Mouse (Mus musculus): ENCODE measurements around the gene Kmt2b.

Gene Kmt2b

GRCm38 (mm10) chr7:30600651-30601050 is 12.1 kb upstream of the Kmt2b start:
- no peak for DNase-seq (ENCODE audit: low read depth)

GRCm38 (mm10) chr7:30599933-30600353 is 11.4 kb upstream of the Kmt2b start:
- DNase-seq (ENCODE audit: low read depth) = peak; percentile 64

GRCm38 (mm10) chr7:30598786-30599185 is 10.3 kb upstream of the Kmt2b start, which contains the start of gene Zbtb32:
TSS of gene Zbtb32 (minus strand) at chr7:30598909.
- no peak for DNase-seq (ENCODE audit: low read depth)

- DNase-seq (ENCODE audit: low read depth) = no peak
Measured at GRCm38 (mm10) chr7:30596811-30597210, 8.3 kb upstream of the Kmt2b start.

- DNase-seq (ENCODE audit: low read depth) = no peak
Measured at GRCm38 (mm10) chr7:30596093-30596492, 7.6 kb upstream of the Kmt2b start.

GRCm38 (mm10) chr7:30594510-30595024 is 6.0 kb upstream of the Kmt2b start:
- DNase-seq (ENCODE audit: low read depth) = no peak

- DNase-seq (ENCODE audit: low read depth) = no peak
Measured at GRCm38 (mm10) chr7:30593579-30594509, 5.3 kb upstream of the Kmt2b start.

GRCm38 (mm10) chr7:30592772-30593423 is 4.4 kb upstream of the Kmt2b start:
- no peak for DNase-seq (ENCODE audit: low read depth)

GRCm38 (mm10) chr7:30591605-30591951 is 3.1 kb upstream of the Kmt2b start:
- no peak for DNase-seq (ENCODE audit: low read depth)

GRCm38 (mm10) chr7:30590927-30591604 is 2.5 kb upstream of the Kmt2b start:
- no peak for DNase-seq (ENCODE audit: low read depth)

GRCm38 (mm10) chr7:30589435-30590301 is 1.1 kb upstream of the Kmt2b start:
- peak; percentile 78 for DNase-seq (ENCODE audit: low read depth)

GRCm38 (mm10) chr7:30587842-30588667 is 471 bp downstream of the Kmt2b start:
- DNase-seq (ENCODE audit: low read depth) = peak; percentile 70

- DNase-seq (ENCODE audit: low read depth) = no peak
Measured at GRCm38 (mm10) chr7:30586455-30587020, 2.0 kb downstream of the Kmt2b start.

GRCm38 (mm10) chr7:30585170-30585569 is 3.4 kb downstream of the Kmt2b start:
- DNase-seq (ENCODE audit: low read depth) = no peak

- DNase-seq (ENCODE audit: low read depth) = no peak
Measured at GRCm38 (mm10) chr7:30584339-30584738, 4.2 kb downstream of the Kmt2b start.

GRCm38 (mm10) chr7:30581547-30581946 is 7.0 kb downstream of the Kmt2b start:
- DNase-seq (ENCODE audit: low read depth) = no peak

GRCm38 (mm10) chr7:30579950-30580349 is 8.6 kb downstream of the Kmt2b start:
- no peak for DNase-seq (ENCODE audit: low read depth)

GRCm38 (mm10) chr7:30572969-30573368 is 15.6 kb downstream of the Kmt2b start:
- DNase-seq (ENCODE audit: low read depth) = no peak

GRCm38 (mm10) chr7:30572389-30572788 is 16.1 kb downstream of the Kmt2b start:
- DNase-seq (ENCODE audit: low read depth) = no peak

GRCm38 (mm10) chr7:30567555-30567954 is 21.0 kb downstream of the Kmt2b start:
- no peak for DNase-seq (ENCODE audit: low read depth)
